Mouse (Mus musculus) thymus, adult 2 months (tissue): ENCODE results near the gene Lrrc34. TPM values are rescaled to one million over a fixed set of nuclear protein-coding genes. Genes with fewer than 3 reads are reported as not detected.

ENCODE experiments used
- DNase-seq: peaks from one replicate; pipeline ENCODE4 v3.0.0; 2021
- H3K27ac ChIP-seq: fragments of 200-500 bp; 2 replicates; pipeline ENCODE4 v1.5.1; 2012; ENCODE audit warnings: low read length, control low read depth; ENCODE audit not compliant: control insufficient read depth, insufficient read depth
- H3K27me3 ChIP-seq: fragments of 200-500 bp; 2 replicates; pipeline ENCODE4 v1.6.1; 2012; ENCODE audit warnings: mild to moderate bottlenecking, low read length, moderate library complexity, mixed read lengths; ENCODE audit not compliant: control insufficient read depth, insufficient read depth
- H3K36me3 ChIP-seq: fragments of 200-500 bp; 2 replicates; pipeline ENCODE4 v1.6.1; 2012; ENCODE audit warnings: mild to moderate bottlenecking, low read length, moderate library complexity; ENCODE audit not compliant: control insufficient read depth, insufficient read depth
- H3K4me1 ChIP-seq: fragments of 200-500 bp; replicated peaks from 2 replicates; pipeline ENCODE4 v1.6.1; 2012; ENCODE audit warnings: low read length; ENCODE audit not compliant: control insufficient read depth, insufficient read depth
- H3K4me3 ChIP-seq: fragments of 200-500 bp; 2 replicates; pipeline ENCODE4 v1.5.1; 2012; ENCODE audit warnings: mild to moderate bottlenecking, low read length, control low read depth, moderate library complexity; ENCODE audit not compliant: control insufficient read depth, insufficient read depth
- CTCF ChIP-seq: fragments of 200-500 bp; IDR thresholded peaks from 2 replicates; pipeline ENCODE4 v1.5.1; 2012; ENCODE audit warnings: mild to moderate bottlenecking, control low read depth, low read length, moderate library complexity, borderline replicate concordance; ENCODE audit not compliant: control insufficient read depth, poor library complexity, insufficient read depth; ENCODE audit errors: extremely low read depth
- POLR2A ChIP-seq: fragments of 200-500 bp; IDR thresholded peaks from 2 replicates; pipeline ENCODE4 v1.6.1; 2012; ENCODE audit warnings: mild to moderate bottlenecking, low read length, control low read depth, moderate library complexity; ENCODE audit not compliant: control insufficient read depth, poor library complexity, insufficient read depth; ENCODE audit errors: extremely low read depth
- WGBS: fragments of 180-500 bp; shearing (Covaris S2); methylation state at CpG from one replicate; pipeline ENCODE4 v1.1.7; 2018; 5-methylcytosine and 5-hydroxymethylcytosine counted together
- polyA plus RNA-seq: library from polyadenylated mRNA; depleted of rRNA; stranded (reverse); fragments of >200 nt; gene quantifications from 2 replicates; pipeline ENCODE4 v1.2.3, GENCODE M21; 2012; rRNA removed

Lrrc34 gene
- polyA plus RNA-seq, 1 experiment, result 0.04 TPM

DNA sequence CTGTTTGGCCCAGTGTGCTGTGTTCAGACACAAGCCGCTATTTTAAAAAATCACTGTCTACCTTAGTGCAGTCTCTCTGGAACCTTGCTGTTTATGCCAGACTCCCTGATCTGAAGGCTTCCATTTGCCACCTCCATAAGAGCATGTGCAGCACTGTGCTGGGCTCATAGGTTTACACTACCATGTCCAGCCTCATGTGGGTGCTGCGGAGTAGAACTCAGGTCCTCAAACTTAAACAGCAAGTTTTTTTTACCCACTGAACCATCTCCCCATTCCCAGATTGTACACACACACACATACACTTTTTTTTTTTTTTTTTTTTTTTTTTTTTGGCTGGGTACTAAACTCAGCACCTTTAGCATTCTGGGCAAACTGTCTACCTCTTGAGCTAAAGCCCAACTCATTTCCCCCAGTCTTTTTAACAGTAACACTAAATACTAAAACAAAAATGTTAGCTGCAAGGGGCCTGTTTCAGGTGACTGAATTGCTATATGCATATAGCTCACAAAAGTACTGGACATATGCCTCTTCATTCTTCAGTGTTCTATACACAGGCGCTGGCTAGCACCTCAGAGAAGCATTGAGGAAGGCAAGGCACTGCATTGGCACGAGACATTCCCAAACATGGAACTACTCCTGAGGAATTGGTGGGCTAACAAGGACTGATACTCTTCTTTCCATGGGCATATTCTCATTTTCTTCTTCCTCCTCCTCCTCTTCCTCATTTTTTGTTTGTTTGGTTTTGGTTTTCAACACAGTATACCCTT is 53.8 kb downstream of the Lrrc34 start:
- Histone ChIP-seq H3K36me3 (no peaks in the 10 kb centered on the region), H3K27me3 (no peaks in the 10 kb centered on the region; the same call in 1 of the 2 replicates), H3K4me1 (no peaks in the 10 kb centered on the region), H3K4me3 (no peak overlapping the region), H3K27ac (no peak overlapping the region)
- WGBS, result 91% methylated on average over 4 of the region's 4 CpGs
- no peak for DNase-seq
- TF ChIP-seq CTCF (no peak), POLR2A (no peak)

DNA sequence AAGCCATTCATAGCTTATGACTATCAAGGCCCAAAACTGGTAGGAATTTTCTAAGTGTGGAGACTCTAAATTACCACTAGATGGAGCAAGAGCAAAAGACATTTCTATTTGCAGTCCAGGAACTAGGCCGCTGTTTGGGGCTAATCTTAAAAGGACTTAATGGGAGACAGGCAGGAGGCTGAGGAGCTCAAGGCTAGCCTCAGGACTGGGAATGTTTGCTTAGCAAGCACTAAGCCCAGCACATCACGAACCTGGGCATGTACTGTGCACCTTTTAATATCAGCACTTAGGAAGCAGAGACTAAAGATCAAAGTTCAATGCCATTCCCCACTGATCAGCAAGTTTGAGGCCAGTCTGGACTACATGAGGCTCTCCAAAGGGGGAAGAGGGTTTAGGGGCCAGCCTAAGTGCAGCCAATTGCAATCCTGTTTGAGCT is 55.2 kb downstream of the Lrrc34 start:
- Histone ChIP-seq H3K27ac (no peak overlapping the region), H3K27me3 (no peaks in the 10 kb centered on the region; the same call in 1 of the 2 replicates), H3K36me3 (no peaks in the 10 kb centered on the region), H3K4me3 (no peak overlapping the region), H3K4me1 (no peaks in the 10 kb centered on the region)
- no peak for DNase-seq
- TF ChIP-seq POLR2A, result no peak
- TF ChIP-seq CTCF, result no peak
- WGBS, result 5% methylated on average over 2 of the region's 2 CpGs

DNA sequence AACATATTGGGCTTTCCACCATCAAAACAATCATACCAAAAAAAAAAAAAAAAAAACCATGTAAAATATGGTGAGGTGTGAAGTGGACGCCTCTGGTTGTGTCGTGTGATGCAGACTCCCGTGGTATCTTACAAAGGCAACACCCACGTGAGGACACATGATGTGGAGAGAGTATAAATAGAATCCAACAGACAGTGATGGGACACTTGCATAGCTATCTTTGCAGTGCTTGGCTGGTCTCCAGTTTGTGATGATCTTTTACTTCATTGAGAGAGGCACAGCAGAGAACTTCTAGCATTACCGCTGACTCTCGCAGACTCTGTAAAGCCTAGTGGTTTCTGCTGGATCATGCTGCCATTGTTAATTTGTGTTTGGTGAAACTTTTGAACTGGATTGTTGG is 58.8 kb downstream of the Lrrc34 start:
- no peaks in the 10 kb centered on the region for H3K36me3 ChIP-seq
- H3K4me1 ChIP-seq, result no peaks in the 10 kb centered on the region
- WGBS, result 84% methylated on average over 6 of the region's 6 CpGs
- H3K27me3 ChIP-seq, result no peaks in the 10 kb centered on the region
- DNase-seq, result no peak
- no peak overlapping the region for H3K4me3 ChIP-seq
- TF ChIP-seq CTCF, result no peak
- TF ChIP-seq POLR2A, result no peak
- H3K27ac ChIP-seq, result no peak overlapping the region

Other genes starting within 250 kb of the Lrrc34 start
- 0.54 and 0.92 TPM in 2 replicates for gene Mecom, start 99.9 kb downstream of the Lrrc34 start, polyA plus RNA-seq
- not detected in 2 replicates for gene Actrt3, start 47.9 kb downstream of the Lrrc34 start, polyA plus RNA-seq
- 11.6 and 14.0 TPM in 2 replicates for gene Mynn, start 45.8 kb downstream of the Lrrc34 start, polyA plus RNA-seq
- gene Lrriq4, start 3.4 kb downstream of the Lrrc34 start, polyA plus RNA-seq, result not detected in 2 replicates
- gene Lrrc31, start 52.0 kb upstream of the Lrrc34 start, polyA plus RNA-seq, result 0.23 and 0.31 TPM in 2 replicates
- not detected in 2 replicates for gene Samd7, start 98.4 kb upstream of the Lrrc34 start, polyA plus RNA-seq
- gene Sec62, start 145.0 kb upstream of the Lrrc34 start, polyA plus RNA-seq, result 12.7 and 12.9 TPM in 2 replicates
- gene Gpr160, start 208.1 kb upstream of the Lrrc34 start, polyA plus RNA-seq, result 4.3 and 6.1 TPM in 2 replicates